Mouse (Mus musculus): ENCODE measurements around the gene Zc3h18. TPM values are rescaled to one million over a fixed set of nuclear protein-coding genes. Genes with fewer than 3 reads are reported as not detected.
A peak's percentile ranks its signal among the peaks of the same experiment; 100 is the strongest.

The Zc3h18 gene
- total and polyA plus RNA-seq, 3 experiments, result 30.2 to 122 (median 98.5) TPM

DNA sequence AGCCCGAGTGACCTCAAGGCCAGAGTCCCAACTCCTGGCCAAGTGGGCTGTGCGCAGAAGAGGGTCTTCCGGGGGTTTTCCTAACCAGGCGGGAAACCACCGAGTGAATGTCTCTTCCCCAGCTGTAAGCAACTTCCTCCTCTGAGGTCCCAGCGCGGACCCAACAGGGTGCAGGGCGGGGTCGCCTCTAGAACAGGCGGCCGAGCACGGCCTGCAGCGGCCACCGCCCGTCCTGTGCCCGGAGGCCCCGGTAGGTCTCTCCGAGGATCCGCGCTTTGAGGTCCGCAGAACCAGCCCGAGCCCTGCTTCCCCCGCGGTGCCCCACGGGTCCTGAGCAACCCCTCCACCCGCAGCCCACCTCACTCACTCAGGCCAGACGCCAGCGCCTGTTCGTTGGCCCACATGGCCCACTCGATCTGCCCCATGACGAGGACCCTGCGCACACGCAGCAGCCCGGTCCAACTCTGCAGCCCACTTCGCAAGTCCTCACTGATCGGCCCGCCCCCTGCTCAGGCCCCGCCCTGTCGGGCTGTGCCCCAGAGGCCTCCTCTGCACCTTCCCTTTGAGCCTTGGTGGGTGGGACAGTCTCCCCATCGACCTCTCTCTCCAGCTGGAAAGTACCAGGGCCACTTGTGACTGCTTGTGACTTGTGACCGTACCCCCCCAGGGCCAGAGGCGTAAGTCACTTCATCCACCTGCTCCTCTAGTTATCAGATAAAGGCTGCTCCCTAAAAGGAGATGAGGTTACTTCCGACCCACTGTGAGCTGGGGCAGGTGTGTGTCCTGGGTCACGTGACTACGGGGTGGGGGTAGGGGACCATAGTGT is 56.2 kb downstream of the Zc3h18 start, which contains the start of gene Cyba:
Gene Cyba, minus strand, starts transcription at position 488 of the 826 bp plus-strand sequence.
- TF ChIP-seq HCFC1 (IDR thresholded peaks at IDR 0.05; ENCODE audit: low read depth, low read length) (0 out of 2 replicates have a peak, but pooled peaks have one; percentile 5), TCF12 (IDR thresholded peaks at IDR 0.05; ENCODE audit: low read depth, low read length) (0 out of 2 replicates have a peak, but pooled peaks have one; percentile 7), MXI1 (IDR thresholded peaks at IDR 0.05; ENCODE audit: low read depth, low read length) (no peak; the same call in 1 of the 2 replicates), TBP (IDR thresholded peaks at IDR 0.05; ENCODE audit: low read depth, low read length) (no peak), ZNF384 (IDR thresholded peaks at IDR 0.05; ENCODE audit: low read depth, low read length) (no peak), GATA1 (IDR thresholded peaks at IDR 0.05; ENCODE audit: low read depth, low read length) (no peak), CHD2 (IDR thresholded peaks at IDR 0.05; ENCODE audit: low read length) (no peak), NELFE (IDR thresholded peaks at IDR 0.05; ENCODE audit: low read depth, low read length) (peak; percentile 73), GABPA (IDR thresholded peaks at IDR 0.05; ENCODE audit: low read depth, low read length) (no peak), MYC (IDR thresholded peaks at IDR 0.05; ENCODE audit: low read depth, low read length) (0 out of 2 replicates have a peak, but pooled peaks have one; percentile 14), MAX (IDR thresholded peaks at IDR 0.05; ENCODE audit: low read length) (0 out of 2 replicates have a peak, but pooled peaks have one; percentile 66), BHLHE40 (IDR thresholded peaks at IDR 0.05; ENCODE audit: borderline replicate concordance, low read depth, low read length) (peak; percentile 85; the same call in 1 of the 2 replicates), ZC3H11A (IDR thresholded peaks at IDR 0.05; ENCODE audit: low read depth, low read length) (no peak), SIN3A (IDR thresholded peaks at IDR 0.05; ENCODE audit: low read length) (peak; percentile 33; the same call in 1 of the 2 replicates), POLR2AphosphoS2 (IDR thresholded peaks at IDR 0.05; ENCODE audit: low read length) (0 out of 2 replicates have a peak, but pooled peaks have one; percentile 64), NRF1 (IDR thresholded peaks at IDR 0.05; ENCODE audit: insufficient read depth, low read depth, low read length, poor library complexity, severe bottlenecking) (peak; percentile 50; the same call in 1 of the 2 replicates), USF2 (IDR thresholded peaks at IDR 0.05; ENCODE audit: borderline replicate concordance in 1 of 2, insufficient read depth in 1 of 2, low read depth in 1 of 2, low read length in 2 of 2) (peak in 1 of 2 experiments; percentile 7; a peak in 1 of 4 replicates), MEF2A (IDR thresholded peaks at IDR 0.05; ENCODE audit: extremely low read depth, insufficient replicate concordance, low read depth, low read length, poor library complexity, severe bottlenecking) (no peak), ETS1 (IDR thresholded peaks at IDR 0.05; ENCODE audit: low read depth, low read length) (peak; percentile 38; the same call in 1 of the 2 replicates), MAZ (IDR thresholded peaks at IDR 0.05; ENCODE audit: low read depth, low read length) (0 out of 2 replicates have a peak, but pooled peaks have one; percentile 24), ZMIZ1 (IDR thresholded peaks at IDR 0.05; ENCODE audit: low read depth, low read length) (no peak), POLR2AphosphoS5 (IDR thresholded peaks at IDR 0.05; ENCODE audit: borderline replicate concordance, low read depth, low read length) (no peak), MYB (IDR thresholded peaks at IDR 0.05; ENCODE audit: low read depth, low read length) (no peak), E2F4 (IDR thresholded peaks at IDR 0.05; ENCODE audit: borderline replicate concordance, low read depth, low read length) (0 out of 2 replicates have a peak, but pooled peaks have one; percentile 13), EP300 (IDR thresholded peaks at IDR 0.05; ENCODE audit: low read depth in 1 of 2, low read length in 2 of 2) (no peak), MAFK (IDR thresholded peaks at IDR 0.05; ENCODE audit: borderline replicate concordance, low read depth, low read length) (no peak), SMC3 (IDR thresholded peaks at IDR 0.05; ENCODE audit: low read depth, low read length) (no peak), ELF1 (IDR thresholded peaks at IDR 0.05; ENCODE audit: low read depth, low read length) (peak; percentile 38; the same call in 1 of the 2 replicates), USF1 (IDR thresholded peaks at IDR 0.05; ENCODE audit: low read depth, low read length) (peak; percentile 93), JUND (IDR thresholded peaks at IDR 0.05; ENCODE audit: low read depth, low read length) (no peak), RCOR1 (IDR thresholded peaks at IDR 0.05; ENCODE audit: low read depth, low read length) (no peak), TAL1 (IDR thresholded peaks at IDR 0.05; ENCODE audit: low read length) (no peak), UBTF (IDR thresholded peaks at IDR 0.05; ENCODE audit: borderline replicate concordance, insufficient read depth, low read depth, low read length) (no peak), POLR2A (IDR thresholded peaks at IDR 0.05; ENCODE audit: control insufficient read depth in 1 of 2, insufficient read depth in 1 of 2, low read depth in 1 of 2, low read length in 2 of 2, poor library complexity in 1 of 2) (peak; percentile 53 to 82; a peak in 3 of 4 replicates)

More for the DNA sequence above, 56.2 kb downstream of the Zc3h18 start, which contains the start of gene Cyba:
- peak; percentile 88 for DNase-seq (ENCODE audit: low read depth, low spot score)
- Histone ChIP-seq H3K4me3 (ENCODE audit: control insufficient read depth in 1 of 2, insufficient read depth in 1 of 2, low read depth in 2 of 2, low read length in 2 of 2) (peak within 1 kb of the TSS; percentile 63 to 86), H3K79me2 (ENCODE audit: control insufficient read depth, insufficient read depth, low read length, poor library complexity) (peaks cover 26% of the 10 kb centered on the region), H3K9me3 (replicated peaks; ENCODE audit: insufficient read depth, low read length) (no peaks in the 10 kb centered on the region), H3K9ac (ENCODE audit: control insufficient read depth, low read depth, low read length, poor library complexity, severe bottlenecking) (peak within 1 kb of the TSS; percentile 91), H3K27me3 (ENCODE audit: control insufficient read depth in 1 of 2, insufficient read depth in 2 of 2, low read length in 2 of 2) (no peaks in the 10 kb centered on the region), H3K4me1 (ENCODE audit: control insufficient read depth in 1 of 2, insufficient read depth in 2 of 2, low read length in 2 of 2) (peaks cover 9 to 30% of the 10 kb centered on the region in 2 experiments), H3K36me3 (ENCODE audit: control insufficient read depth in 1 of 2, insufficient read depth in 2 of 2, low read length in 2 of 2) (peaks cover 0 to 27% of the 10 kb centered on the region in 2 experiments; a peak in 2 of 4 replicates), H3K27ac (ENCODE audit: control insufficient read depth, low read depth, low read length) (peak within 1 kb of the TSS; percentile 73)

Data from MEL (cell line).